Mouse (Mus musculus) CH12.LX (cell line): ENCODE results near the gene Cyp4f40. TPM values are rescaled to one million over a fixed set of nuclear protein-coding genes. Genes with fewer than 3 reads are reported as not detected.

ENCODE experiments used
- DNase-seq: peaks from one replicate; pipeline ENCODE4 v3.0.0-alpha.2; 2013; ENCODE audit errors: extremely low read depth
- H3K27ac ChIP-seq: 2 replicates; pipeline ENCODE4 v1.5.1; 2012; ENCODE audit warnings: low read depth, mild to moderate bottlenecking, control low read depth, moderate library complexity; ENCODE audit not compliant: insufficient read depth
- H3K27me3 ChIP-seq: replicated peaks from 2 replicates; pipeline ENCODE3; 2012; ENCODE audit warnings: inconsistent platforms
- H3K36me3 ChIP-seq, 2 experiments: replicated peaks in 1 of 2; 2 replicates each; pipeline versions ENCODE3 to v1.6.1; 2012; ENCODE audit warnings: inconsistent platforms in 1 of 2, low read length in 1 of 2, mild to moderate bottlenecking in 1 of 2, mixed read lengths in 1 of 2, moderate library complexity in 1 of 2; ENCODE audit not compliant: control insufficient read depth in 1 of 2, insufficient read depth in 1 of 2
- H3K4me1 ChIP-seq, 2 experiments: 2 replicates each; pipeline ENCODE4 v1.6.1; 2012; ENCODE audit warnings: inconsistent platforms in 1 of 2, moderate library complexity in 1 of 2; ENCODE audit not compliant: insufficient read depth in 2 of 2, control insufficient read depth in 1 of 2
- H3K4me2 ChIP-seq: 2 replicates; pipeline ENCODE4 v1.6.1; 2012; ENCODE audit warnings: low read depth, mild to moderate bottlenecking, control low read depth; ENCODE audit not compliant: poor library complexity, insufficient read depth, severe bottlenecking
- H3K4me3 ChIP-seq, 3 experiments: fragments of 150-350 bp in 1 of 3; sonication (generic) in 1 of 3; replicated peaks in 1 of 3; 2 replicates each; pipeline versions ENCODE3 to v1.5.1; 2011 to 2012; ENCODE audit warnings: low read depth in 2 of 3, low read length in 2 of 3, mild to moderate bottlenecking in 2 of 3, moderate library complexity in 2 of 3, control low read depth in 1 of 3, improper control_type of control experiment in 1 of 3, inconsistent platforms in 1 of 3, mixed read lengths in 1 of 3; ENCODE audit not compliant: poor library complexity in 1 of 3
- H3K79me2 ChIP-seq: replicated peaks from 2 replicates; pipeline ENCODE4 v1.6.1; 2012; ENCODE audit warnings: mild to moderate bottlenecking, moderate library complexity; ENCODE audit not compliant: control insufficient read depth, poor library complexity, insufficient read depth, severe bottlenecking; ENCODE audit errors: extremely low read depth
- H3K9ac ChIP-seq: 2 replicates; pipeline ENCODE4 v1.6.1; 2012; ENCODE audit warnings: low read depth, mild to moderate bottlenecking, control low read depth, moderate library complexity; ENCODE audit not compliant: insufficient read depth
- H3K9me3 ChIP-seq: replicated peaks from 2 replicates; pipeline ENCODE3; 2012; ENCODE audit warnings: low read length, inconsistent platforms, mixed read lengths
- BHLHE40 ChIP-seq: IDR thresholded peaks from 2 replicates; pipeline ENCODE4 v1.6.1; 2011; ENCODE audit warnings: mild to moderate bottlenecking, low read depth, low read length, improper control_type of control experiment
- ELF1 ChIP-seq: IDR thresholded peaks from 2 replicates; pipeline ENCODE4 v1.6.1; 2014; ENCODE audit warnings: low read depth, mild to moderate bottlenecking, inconsistent platforms, low read length, improper control_type of control experiment
- EP300 ChIP-seq: IDR thresholded peaks from 2 replicates; pipeline ENCODE4 v1.6.1; 2011; ENCODE audit warnings: low read length, improper control_type of control experiment
- GABPA ChIP-seq: IDR thresholded peaks from 2 replicates; pipeline ENCODE4 v1.6.1; 2012; ENCODE audit warnings: low read depth, low read length, improper control_type of control experiment, inconsistent platforms; ENCODE audit not compliant: insufficient replicate concordance
- JUN ChIP-seq: IDR thresholded peaks from 2 replicates; pipeline ENCODE4 v1.6.1; 2011; ENCODE audit warnings: low read depth, mild to moderate bottlenecking, low read length, improper control_type of control experiment, moderate library complexity; ENCODE audit not compliant: insufficient read depth
- MXI1 ChIP-seq: IDR thresholded peaks from 2 replicates; pipeline ENCODE4 v1.6.1; 2011; ENCODE audit warnings: mild to moderate bottlenecking, low read depth, low read length, improper control_type of control experiment
- MYC ChIP-seq: IDR thresholded peaks from 2 replicates; pipeline ENCODE4 v1.6.1; 2011; ENCODE audit warnings: low read depth, mild to moderate bottlenecking, improper control_type of control experiment, low read length
- NELFE ChIP-seq: IDR thresholded peaks from 2 replicates; pipeline ENCODE4 v1.6.1; 2011; ENCODE audit warnings: low read depth, low read length, improper control_type of control experiment
- NRF1 ChIP-seq: IDR thresholded peaks from 2 replicates; pipeline ENCODE4 v1.6.1; 2014; ENCODE audit warnings: low read depth, mild to moderate bottlenecking, inconsistent platforms, low read length, improper control_type of control experiment, moderate library complexity
- PAX5 ChIP-seq: IDR thresholded peaks from 2 replicates; pipeline ENCODE4 v1.6.1; 2012; ENCODE audit warnings: low read length, inconsistent platforms, mixed read lengths
- POLR2A ChIP-seq: IDR thresholded peaks from 2 replicates; pipeline ENCODE4 v1.6.1; 2011; ENCODE audit warnings: low read depth, mild to moderate bottlenecking, improper control_type of control experiment, low read length
- POLR2AphosphoS2 ChIP-seq: IDR thresholded peaks from 2 replicates; pipeline ENCODE4 v1.6.1; 2011; ENCODE audit warnings: low read depth, low read length, improper control_type of control experiment
- RCOR1 ChIP-seq: conservative IDR thresholded peaks from 2 replicates; pipeline ENCODE4 v1.6.1; 2012; ENCODE audit warnings: low read depth, mild to moderate bottlenecking, inconsistent platforms, low read length, improper control_type of control experiment
- SIN3A ChIP-seq: IDR thresholded peaks from 2 replicates; pipeline ENCODE4 v1.6.1; 2012; ENCODE audit warnings: low read length, improper control_type of control experiment, inconsistent platforms
- TBP ChIP-seq: conservative IDR thresholded peaks from 2 replicates; pipeline ENCODE4 v1.6.1; 2011; ENCODE audit warnings: low read depth, low read length, improper control_type of control experiment
- USF2 ChIP-seq: conservative IDR thresholded peaks from 2 replicates; pipeline ENCODE4 v1.6.1; 2011; ENCODE audit warnings: low read depth, low read length, improper control_type of control experiment
- ZKSCAN1 ChIP-seq: IDR thresholded peaks from 2 replicates; pipeline ENCODE4 v1.6.1; 2012; ENCODE audit warnings: low read depth, inconsistent platforms, low read length, improper control_type of control experiment, borderline replicate concordance
- ZMIZ1 ChIP-seq: IDR thresholded peaks from 2 replicates; pipeline ENCODE4 v1.6.1; 2012; ENCODE audit warnings: low read depth, mild to moderate bottlenecking, inconsistent platforms, low read length, improper control_type of control experiment
- dilution Hi-C: fragments of 300-500 bp; cut with MboI; formaldehyde crosslinking; loops from 2 replicates; pipeline ENCODE4 v1.14.3; 2020; ENCODE audit warnings: low sequenced_read_pairs; ENCODE audit not compliant: extremely low pct_unique_long_range_greater_than_20kb, extremely low pct_ligation_motif_present
- in situ Hi-C: fragments of 300-500 bp; cut with MboI; formaldehyde crosslinking; loops from 3 replicates; pipeline ENCODE4 v1.14.3; 2019; ENCODE audit warnings: low sequenced_read_pairs, low pct_ligation_motif_present, low pct_unique_long_range_greater_than_20kb, mixed read lengths
- polyA plus RNA-seq: library from polyadenylated mRNA; unstranded; fragments of >175 nt; gene quantifications from 2 replicates; pipeline ENCODE4 v1.2.1, GENCODE M21; 2012; ENCODE audit warnings: low read depth; ENCODE audit not compliant: insufficient read length
- total RNA-seq, 2 experiments: library from RNA; depleted of rRNA; stranded (reverse); fragments of 300-350 nt in 1 of 2; fragments of >200 nt in 1 of 2; gene quantifications; 2 replicates each; pipeline ENCODE4 v1.2.3; 2012 to 2014

The Cyp4f40 gene
- total and polyA plus RNA-seq, 3 experiments, result 0.08 to 0.44 (median 0.40) TPM

GRCm38 (mm10) chr17:32634972-32635314, 23.8 kb upstream of the Cyp4f40 start (continued):
- TF ChIP-seq NRF1 (0 out of 2 replicates have a peak, but pooled peaks have one; percentile 30), POLR2AphosphoS2 (no peak), PAX5 (no peak), MXI1 (no peak; the same call in 1 of the 2 replicates), TBP (peak; percentile 57; the same call in 1 of the 2 replicates), NELFE (no peak), ZMIZ1 (no peak)

GRCm38 (mm10) chr17:32636341-32636740, 22.4 kb upstream of the Cyp4f40 start:
- in situ Hi-C loops (no loop called here), dilution Hi-C loops (no loop called here)
- no peak overlapping the region for H3K27ac ChIP-seq
- H3K9me3 ChIP-seq, result no peaks in the 10 kb centered on the region
- H3K79me2 ChIP-seq, result no peaks in the 10 kb centered on the region
- no peak overlapping the region for H3K4me3 ChIP-seq
- no peaks in the 10 kb centered on the region for H3K36me3 ChIP-seq
- no peak overlapping the region for H3K9ac ChIP-seq
- peaks cover 3 to 9% of the 10 kb centered on the region in 2 experiments; a peak in 2 of 4 replicates for H3K4me1 ChIP-seq
- no peaks in the 10 kb centered on the region for H3K27me3 ChIP-seq
- no peak for TF ChIP-seq ELF1
- TF ChIP-seq TBP, result no peak
- TF ChIP-seq BHLHE40, result no peak
- TF ChIP-seq JUN, result no peak
- H3K4me2 ChIP-seq, result no peak overlapping the region
- no peak for DNase-seq

- dilution Hi-C loops, result no loop called here
- H3K4me2 ChIP-seq, result no peak overlapping the region
- DNase-seq, result no peak
- no peaks in the 10 kb centered on the region for H3K9me3 ChIP-seq
- peaks cover 3 to 9% of the 10 kb centered on the region in 2 experiments; a peak in 2 of 4 replicates for H3K4me1 ChIP-seq
- no peak overlapping the region for H3K4me3 ChIP-seq
- no peak overlapping the region for H3K9ac ChIP-seq
- no peak for TF ChIP-seq RCOR1
- no peaks in the 10 kb centered on the region for H3K27me3 ChIP-seq
- in situ Hi-C loops, result no loop called here
- H3K36me3 ChIP-seq, result no peaks in the 10 kb centered on the region
- no peaks in the 10 kb centered on the region for H3K79me2 ChIP-seq
- H3K27ac ChIP-seq, result no peak overlapping the region
Observed at GRCm38 (mm10) chr17:32637151-32637550, 21.5 kb upstream of the Cyp4f40 start.

- H3K27ac ChIP-seq, result no peak overlapping the region
- H3K36me3 ChIP-seq, result no peaks in the 10 kb centered on the region
- TF ChIP-seq TBP, result no peak
- no peak for TF ChIP-seq SIN3A
- no peak for TF ChIP-seq BHLHE40
- TF ChIP-seq ZKSCAN1, result no peak
- TF ChIP-seq NELFE, result no peak
- no peak for TF ChIP-seq EP300
- TF ChIP-seq GABPA, result no peak
- TF ChIP-seq JUN, result no peak
- TF ChIP-seq MYC, result no peak
- no peak for TF ChIP-seq USF2
- TF ChIP-seq POLR2A, result no peak
- in situ Hi-C loops, result no loop called here
- no peaks in the 10 kb centered on the region for H3K9me3 ChIP-seq
- H3K4me2 ChIP-seq, result no peak overlapping the region
- no peak for DNase-seq
- H3K27me3 ChIP-seq, result no peaks in the 10 kb centered on the region
- no peak overlapping the region for H3K9ac ChIP-seq
- H3K4me1 ChIP-seq, result no peaks in the 10 kb centered on the region; a peak in 1 of 4 replicates
- no peaks in the 10 kb centered on the region for H3K79me2 ChIP-seq
- no peak overlapping the region for H3K4me3 ChIP-seq
- dilution Hi-C loops, result no loop called here
Observed at GRCm38 (mm10) chr17:32646631-32647030, 12.1 kb upstream of the Cyp4f40 start.
